Mouse (Mus musculus): Measurements from ENCODE around the gene Nxpe4. TPM values are rescaled to one million over a fixed set of nuclear protein-coding genes. Genes with fewer than 3 reads are reported as not detected.

The Nxpe4 gene
- polyA plus RNA-seq (2015; fragmentation: Nextera tagmentation; extraction: Ambion mirVana) = 14.4 and 14.5 TPM in 2 replicates

GRCm38 (mm10) chr9:48161505-48162192 lies at the start of gene Nxpe4:
TSS of gene Nxpe4 (plus strand) at chr9:48162023.

DNA sequence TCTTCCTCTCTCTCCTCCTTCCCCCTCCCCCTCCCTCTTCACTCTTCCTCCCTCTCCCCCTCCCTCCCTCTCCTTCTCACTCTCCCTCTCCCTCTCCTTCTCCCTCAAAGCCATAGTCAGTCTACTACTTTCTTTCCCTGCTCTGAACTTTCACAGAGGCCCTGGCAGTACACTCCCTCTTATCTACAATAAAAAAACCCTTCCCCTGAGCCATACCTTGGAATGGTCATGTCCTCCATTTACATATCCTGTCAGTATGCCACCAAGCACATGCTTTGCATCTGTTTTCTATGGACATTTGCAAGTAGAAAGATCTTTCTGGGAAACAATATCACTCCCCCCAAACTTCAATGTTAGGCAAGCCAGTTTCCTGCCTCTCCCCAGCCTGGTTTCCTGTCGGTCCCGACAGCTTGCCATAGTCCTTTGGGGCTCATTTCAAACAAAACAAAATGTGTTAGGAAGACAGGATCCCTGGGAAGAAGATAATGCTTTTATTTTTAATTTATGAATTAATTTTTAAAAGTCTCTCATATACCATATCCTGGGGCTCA lies 191.4 kb downstream of the Nxpe4 start, which contains the start of gene Nxpe2:
Gene Nxpe2 (minus strand): TSS at position 307 of the 551 bp plus-strand sequence.

Other genes with a start within 250 kb of the Nxpe4 start
- 0.34 and 0.68 TPM in 2 replicates for gene Nxpe2, start 191.4 kb downstream of the Nxpe4 start, polyA plus RNA-seq (2015; fragmentation: Nextera tagmentation; extraction: Ambion mirVana)

All from neural tube, postnatal 0 days (tissue).